Mouse (Mus musculus) heart, embryonic 11.5 days (tissue): ENCODE results near the gene Tnr. TPM values are rescaled to one million over a fixed set of nuclear protein-coding genes. Genes with fewer than 3 reads are reported as not detected.

Source experiments
- ATAC-seq: fragments of 200-750 bp; cut with Nextera tagmentation; replicated peaks from 2 replicates; pipeline ENCODE4 v1.8.0; 2017; ENCODE audit warnings: moderate library complexity; ENCODE audit not compliant: insufficient number of reproducible peaks, low FRiP score, low TSS enrichment
- H3K27ac ChIP-seq: fragments of 300-500 bp; sonication (generic); 2 replicates; pipeline ENCODE4 v1.5.1; 2014; ENCODE audit warnings: mild to moderate bottlenecking, low read depth, low read length
- H3K27me3 ChIP-seq: fragments of 300-500 bp; sonication (generic); 2 replicates; pipeline ENCODE4 v1.6.1; 2014; ENCODE audit warnings: mild to moderate bottlenecking, low read length, mixed read lengths; ENCODE audit not compliant: control insufficient read depth, insufficient read depth
- H3K36me3 ChIP-seq: fragments of 300-500 bp; sonication (generic); 2 replicates; pipeline ENCODE4 v1.6.1; 2014; ENCODE audit warnings: mild to moderate bottlenecking, low read length, moderate library complexity, mixed read lengths; ENCODE audit not compliant: control insufficient read depth, insufficient read depth
- H3K4me1 ChIP-seq: fragments of 300-500 bp; sonication (generic); 2 replicates; pipeline ENCODE4 v1.6.1; 2014; ENCODE audit warnings: low read length; ENCODE audit not compliant: control insufficient read depth, insufficient read depth
- H3K4me2 ChIP-seq: fragments of 300-500 bp; sonication (generic); 2 replicates; pipeline ENCODE4 v1.6.1; 2014; ENCODE audit warnings: mild to moderate bottlenecking, moderate library complexity
- H3K4me3 ChIP-seq: fragments of 300-500 bp; sonication (generic); 2 replicates; pipeline ENCODE4 v1.5.1; 2014; ENCODE audit warnings: low read depth, low read length
- H3K9ac ChIP-seq: fragments of 300-500 bp; sonication (generic); 2 replicates; pipeline ENCODE4 v1.6.1; 2014; ENCODE audit warnings: mild to moderate bottlenecking, low read depth, low read length, moderate library complexity
- H3K9me3 ChIP-seq: fragments of 300-500 bp; sonication (generic); replicated peaks from 2 replicates; pipeline ENCODE4 v1.6.1; 2016; ENCODE audit warnings: low read length; ENCODE audit not compliant: control insufficient read depth
- whole genome bisulfite sequencing: fragments of 180-500 bp; shearing (Covaris S2); extraction: QIAGEN DNeasy Blood & Tissue Kit; methylation state at CpG from one replicate; pipeline ENCODE4 v1.1.7; 2014; ENCODE audit not compliant: insufficient replicate concordance; 5-methylcytosine and 5-hydroxymethylcytosine counted together
- polyA plus RNA-seq: library from polyadenylated mRNA; unstranded; fragments of >200 nt; fragmentation: Nextera tagmentation; extraction: Ambion mirVana; gene quantifications from 2 replicates; pipeline ENCODE4 v1.2.1, GENCODE M21; 2014

The Tnr gene
- polyA plus RNA-seq, 1 experiment from 2014 or later: 0.33 TPM

DNA sequence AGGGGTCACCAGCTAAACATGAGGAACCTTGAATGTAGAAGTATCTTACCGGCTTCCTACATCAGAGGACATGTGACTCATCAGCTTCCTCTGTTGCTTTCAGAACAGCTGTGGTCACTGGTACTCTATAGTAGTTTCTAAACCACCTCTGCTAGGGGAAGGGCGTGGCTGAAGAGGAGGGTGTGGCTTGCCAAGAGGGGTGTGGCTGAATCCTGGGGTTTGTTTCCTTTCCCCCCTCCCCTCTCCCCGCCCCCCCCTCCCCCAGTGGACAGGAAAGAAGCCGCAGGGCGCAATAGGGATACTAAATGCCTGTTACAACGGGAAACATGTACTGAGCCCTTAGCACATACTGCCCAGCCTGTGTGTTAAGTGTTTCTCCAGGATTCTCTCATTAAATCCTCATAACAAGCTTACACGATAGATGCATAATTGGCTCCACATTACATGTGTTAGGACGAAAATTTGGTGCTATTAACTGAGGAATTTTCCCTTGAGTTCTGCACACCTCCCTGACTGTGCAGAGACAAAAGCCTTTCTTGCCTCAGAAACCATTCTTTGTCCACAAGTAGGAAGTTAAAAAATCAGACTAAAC is 289.3 kb downstream of the Tnr start:
- Histone ChIP-seq H3K36me3 (no peaks in the 10 kb centered on the region), H3K27me3 (no peaks in the 10 kb centered on the region), H3K9ac (no peak overlapping the region), H3K4me3 (no peak overlapping the region), H3K27ac (no peak overlapping the region), H3K4me1 (no peaks in the 10 kb centered on the region), H3K4me2 (peak overlapping the region; percentile 16), H3K9me3 (no peaks in the 10 kb centered on the region)
- WGBS: 10% methylated on average over 7 of the region's 8 CpGs
- no peak for ATAC-seq

DNA sequence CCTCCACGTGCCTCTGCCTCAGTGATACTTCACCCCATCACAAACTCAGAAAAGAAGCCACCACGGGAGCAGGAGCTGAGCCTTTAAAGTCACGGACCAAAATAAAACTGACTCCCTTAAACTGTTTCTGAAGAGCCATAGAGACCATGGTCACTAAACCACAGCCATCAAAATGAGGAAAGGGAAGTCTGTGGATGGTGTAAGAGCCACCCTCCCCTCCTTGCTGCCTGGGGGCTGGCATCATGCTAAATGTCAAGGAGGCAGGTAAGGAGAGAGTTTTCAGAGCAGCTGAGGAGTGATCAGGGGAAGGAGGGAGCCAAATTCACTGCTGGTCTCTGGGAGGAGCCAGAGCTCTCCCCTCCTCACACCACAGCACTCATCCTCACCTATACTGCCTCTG is 290.8 kb downstream of the Tnr start:
- no peaks in the 10 kb centered on the region for H3K4me1 ChIP-seq

DNA sequence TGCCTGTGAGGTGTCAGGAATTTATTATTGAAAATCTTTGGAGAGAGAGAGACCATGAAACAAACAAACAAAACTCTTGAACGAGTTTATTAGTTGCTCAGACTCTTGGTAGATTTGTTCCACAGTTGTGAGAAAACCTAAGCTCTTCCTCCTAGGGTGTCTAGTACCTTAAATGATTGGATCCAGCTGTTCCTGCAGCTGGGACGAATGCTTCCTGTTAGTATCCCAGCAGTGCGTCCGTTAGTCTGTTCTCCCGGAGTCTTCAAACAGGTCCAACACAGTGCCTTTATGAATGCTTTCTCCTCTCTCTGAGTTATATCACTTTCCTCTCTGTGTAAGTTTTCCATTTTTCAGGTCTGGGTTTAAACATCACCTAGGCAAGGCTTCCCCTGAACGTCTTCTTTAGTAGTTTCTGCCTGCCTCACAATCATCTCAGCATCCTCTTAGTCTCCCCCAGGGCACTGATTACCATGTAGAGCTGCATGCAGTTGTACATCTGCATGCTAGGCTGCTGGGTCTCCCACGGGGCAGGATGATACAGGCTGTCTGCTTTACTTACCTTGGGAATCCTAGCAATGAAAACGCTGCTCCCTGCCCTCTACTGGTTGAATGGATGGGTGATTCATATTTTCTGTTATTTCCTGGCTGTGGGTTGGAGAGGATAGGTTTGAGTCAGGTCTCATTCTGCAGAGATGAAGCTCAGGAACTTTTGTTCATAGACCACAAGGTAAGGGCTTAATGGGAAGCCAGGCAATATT is 293.2 kb downstream of the Tnr start:
- no peaks in the 10 kb centered on the region for H3K9me3 ChIP-seq
- H3K27ac ChIP-seq: no peak overlapping the region
- no peak overlapping the region for H3K4me3 ChIP-seq
- H3K27me3 ChIP-seq: no peaks in the 10 kb centered on the region
- no peak overlapping the region for H3K4me2 ChIP-seq
- no peak overlapping the region for H3K9ac ChIP-seq
- H3K36me3 ChIP-seq: no peaks in the 10 kb centered on the region
- ATAC-seq: no peak
- no peaks in the 10 kb centered on the region for H3K4me1 ChIP-seq
- 47% methylated on average over 8 of the region's 8 CpGs for WGBS

More for the DNA sequence above, 290.8 kb downstream of the Tnr start:
- H3K9ac ChIP-seq: no peak overlapping the region
- ATAC-seq: no peak
- H3K27me3 ChIP-seq: no peaks in the 10 kb centered on the region
- 34% methylated on average over 3 of the region's 3 CpGs for WGBS
- no peaks in the 10 kb centered on the region for H3K9me3 ChIP-seq
- H3K27ac ChIP-seq: no peak overlapping the region
- H3K4me3 ChIP-seq: no peak overlapping the region
- no peaks in the 10 kb centered on the region for H3K36me3 ChIP-seq
- H3K4me2 ChIP-seq: no peak overlapping the region

GRCm38 (mm10) chr1:159819511-159819910 is 295.9 kb downstream of the Tnr start:
- no peak for ATAC-seq

GRCm38 (mm10) chr1:159822416-159822815 is 298.8 kb downstream of the Tnr start:
- no peak for ATAC-seq
- Histone ChIP-seq H3K27ac (no peak overlapping the region), H3K4me1 (no peaks in the 10 kb centered on the region), H3K9ac (no peak overlapping the region), H3K4me2 (no peak overlapping the region), H3K36me3 (no peaks in the 10 kb centered on the region), H3K27me3 (no peaks in the 10 kb centered on the region), H3K4me3 (no peak overlapping the region), H3K9me3 (no peaks in the 10 kb centered on the region)
- WGBS: 62% methylated on average over 2 of the region's 2 CpGs

More at GRCm38 (mm10) chr1:159819511-159819910, 295.9 kb downstream of the Tnr start:
- WGBS: 41% methylated on average over 3 of the region's 3 CpGs
- no peak overlapping the region for H3K4me2 ChIP-seq
- no peak overlapping the region for H3K27ac ChIP-seq
- H3K27me3 ChIP-seq: no peaks in the 10 kb centered on the region
- H3K36me3 ChIP-seq: no peaks in the 10 kb centered on the region
- no peak overlapping the region for H3K4me3 ChIP-seq
- H3K9ac ChIP-seq: no peak overlapping the region
- H3K9me3 ChIP-seq: no peaks in the 10 kb centered on the region
- no peaks in the 10 kb centered on the region for H3K4me1 ChIP-seq

- Histone ChIP-seq H3K4me1 (no peaks in the 10 kb centered on the region), H3K9me3 (no peaks in the 10 kb centered on the region), H3K27ac (no peak overlapping the region), H3K4me3 (no peak overlapping the region), H3K36me3 (no peaks in the 10 kb centered on the region), H3K27me3 (no peaks in the 10 kb centered on the region; the same call in 1 of the 2 replicates), H3K9ac (no peak overlapping the region), H3K4me2 (no peak overlapping the region)
- ATAC-seq: no peak
- WGBS: 90% methylated on average over 2 of the region's 2 CpGs
Observed at GRCm38 (mm10) chr1:159828531-159828930, 305.0 kb downstream of the Tnr start.

- ATAC-seq: no peak
- no peaks in the 10 kb centered on the region for H3K36me3 ChIP-seq
Observed at GRCm38 (mm10) chr1:159833165-159833564, 309.6 kb downstream of the Tnr start.

GRCm38 (mm10) chr1:159833646-159834338 is 310.2 kb downstream of the Tnr start:
- Histone ChIP-seq H3K9me3 (no peaks in the 10 kb centered on the region), H3K27ac (no peak overlapping the region), H3K4me3 (no peak overlapping the region), H3K9ac (no peak overlapping the region), H3K27me3 (no peaks in the 10 kb centered on the region; the same call in 1 of the 2 replicates), H3K4me2 (no peak overlapping the region), H3K4me1 (no peaks in the 10 kb centered on the region), H3K36me3 (no peaks in the 10 kb centered on the region)
- 49% methylated on average over 4 of the region's 4 CpGs for WGBS
- ATAC-seq: no peak

More at GRCm38 (mm10) chr1:159833165-159833564, 309.6 kb downstream of the Tnr start:
- Histone ChIP-seq H3K9ac (no peak overlapping the region), H3K27ac (no peak overlapping the region), H3K27me3 (no peaks in the 10 kb centered on the region; the same call in 1 of the 2 replicates), H3K4me1 (no peaks in the 10 kb centered on the region), H3K4me2 (no peak overlapping the region), H3K9me3 (no peaks in the 10 kb centered on the region), H3K4me3 (no peak overlapping the region)
- 61% methylated on average over 2 of the region's 2 CpGs for WGBS
